Mouse (Mus musculus): ENCODE results near the gene Phactr2. TPM values are rescaled to one million over a fixed set of nuclear protein-coding genes. Genes with fewer than 3 reads are reported as not detected.

Gene Phactr2
- polyA plus RNA-seq, 1 experiment from 2014 or later, result 50.1 TPM

Other genes starting within 250 kb of the Phactr2 start
- 62.3 and 70.5 TPM in 2 replicates for gene Fuca2, start 25.1 kb upstream of the Phactr2 start, polyA plus RNA-seq (2015; fragmentation: Nextera tagmentation; extraction: Ambion mirVana)
- gene Adat2, start 78.5 kb upstream of the Phactr2 start, polyA plus RNA-seq (2015; fragmentation: Nextera tagmentation; extraction: Ambion mirVana), result 2.6 and 2.7 TPM in 2 replicates
- 15.6 and 20.1 TPM in 2 replicates for gene Pex3, start 78.7 kb upstream of the Phactr2 start, polyA plus RNA-seq (2015; fragmentation: Nextera tagmentation; extraction: Ambion mirVana)

Measured in heart, embryonic 13.5 days (tissue).